ENCODE assay signal across 28 mouse cellular contexts in genomic region chr19:11464795-11465194, GRCm38 (mm10). TPM values are rescaled to one million over a fixed set of nuclear protein-coding genes. Genes with fewer than 3 reads are reported as not detected.
A peak's percentile ranks its signal among the peaks of the same experiment; 100 is the strongest.
DNase-seq lines count a peak whose midpoint lies in the region; ATAC-seq and TF ChIP-seq lines count a peak whose summit lies in the region.
"Not testable (repeated sequence)": the region's sequence is repeated elsewhere in the genome, so short reads cannot be mapped to it uniquely, and the experiment has no call there.
"Had no signal": no experiment of that assay in that cellular context is flagged by ENCODE, and none has a peak within 500 bp of the region (broad histone marks: within the 10 kb centered on the region; RNA-seq: fewer than 3 reads in every experiment).

No protein-coding gene starts in this region.

- not testable (repeated sequence) for H3K4me2 ChIP-seq in liver, postnatal 0 days (ENCODE audit: low read depth, low read length)

- H3K9me3 ChIP-seq in liver, postnatal 0 days (ENCODE audit: low read length): not testable (repeated sequence)

- not testable (repeated sequence) for TF ChIP-seq CTCF in liver, postnatal 0 days (IDR thresholded peaks at IDR 0.05; ENCODE audit: low read depth)

- not testable (repeated sequence) for H3K4me1 ChIP-seq in liver, postnatal 0 days (ENCODE audit: insufficient read depth)

- not testable (repeated sequence) for H3K27me3 ChIP-seq in liver, postnatal 0 days (ENCODE audit: insufficient read depth, low read length)

- WGBS in liver, postnatal 0 days (ENCODE audit: insufficient replicate concordance): 36% methylated on average over 1 of the region's 1 CpGs

- TF ChIP-seq EP300 in liver, postnatal 0 days (IDR thresholded peaks at IDR 0.05; ENCODE audit: low read depth): not testable (repeated sequence)

- H3K4me3 ChIP-seq in liver, postnatal 0 days (ENCODE audit: low read depth, low read length): not testable (repeated sequence)

- H3K36me3 ChIP-seq in liver, postnatal 0 days (replicated peaks; ENCODE audit: insufficient read depth, low read length): not testable (repeated sequence)

- peak; percentile 44 for ATAC-seq in activated CD4-positive, CD25-positive, alpha-beta regulatory T cell, adult 4 months
- peak; percentile 91 for ATAC-seq in common myeloid progenitor, adult 5-6 weeks (replicated peaks; ENCODE audit: low read depth, poor library complexity, severe bottlenecking)
- ATAC-seq in liver, postnatal 0 days: peak; percentile 51; the same call in 1 of the 2 replicates
- peak; percentile 94 for ATAC-seq in megakaryocyte progenitor cell, adult 5-6 weeks (replicated peaks; ENCODE audit: poor library complexity)
- peak; percentile 13; the same call in 1 of the 2 replicates for ATAC-seq in neutrophil, adult 5-6 weeks (ENCODE audit: extremely low read depth, insufficient number of reproducible peaks, low FRiP score, poor library complexity, severe bottlenecking)

- not testable (repeated sequence) for H3K9ac ChIP-seq in liver, postnatal 0 days (replicated peaks)

- H3K27ac ChIP-seq in liver, postnatal 0 days (ENCODE audit: low read depth): not testable (repeated sequence)

- peak; percentile 11 for DNase-seq in 416B (ENCODE audit: low read depth)
- DNase-seq in heart, adult 8-10 months (ENCODE audit: low spot score): peak; percentile 30
- DNase-seq in liver, postnatal 0 days: not testable (repeated sequence)
- DNase-seq in lung, postnatal 36 days: peak; percentile 37

RNA-seq across cellular contexts. Expression of gene Ms4a6c, which starts 4.4 kb away (rescaled TPM):
- 10 to 100 TPM; 12.5 to 13.3 TPM for polyA plus RNA-seq in activated CD4-positive, CD25-positive, alpha-beta regulatory T cell, adult 4 months (2017; shearing (Covaris generic))
- 108 and 113 TPM in 2 replicates for total RNA-seq in common myeloid progenitor, adult 5-6 weeks (2017)
- total RNA-seq in heart, adult 8-10 months (2022): 1 to 10 TPM; 3.7 to 4.7 (median 4.1) TPM
- polyA plus RNA-seq in liver, postnatal 0 days (2015; fragmentation: Nextera tagmentation; extraction: Ambion mirVana): 13.1 and 13.4 TPM in 2 replicates
- 181 and 238 TPM in 2 replicates for total RNA-seq in megakaryocyte progenitor cell, adult 5-6 weeks (2015)
- 142 and 174 TPM in 2 replicates for total RNA-seq in megakaryocyte progenitor cell, adult 5-6 weeks (2017)
- total RNA-seq in neutrophil, adult 5-6 weeks (2017): 34.3 and 38.1 TPM in 2 replicates
- total RNA-seq: MEL had no signal

RNA-seq across cellular contexts. Expression of gene Gm8369, which starts 20.9 kb away (rescaled TPM):
- polyA plus RNA-seq in activated CD4-positive, CD25-positive, alpha-beta regulatory T cell, adult 4 months (2017; shearing (Covaris generic)): 100 to 1,000 TPM; 497 to 564 TPM
- total RNA-seq in common myeloid progenitor, adult 5-6 weeks (2017): 1.7 and 2.1 TPM in 2 replicates
- total RNA-seq in heart, adult 8-10 months (2022): under 1 TPM in 2 of 4 experiments, not detected in 2; 0.40 to 0.57 TPM
- polyA plus RNA-seq in liver, postnatal 0 days (2015; fragmentation: Nextera tagmentation; extraction: Ambion mirVana): 1.6 and 2.1 TPM in 2 replicates
- 0.67 and 2.5 TPM in 2 replicates for total RNA-seq in megakaryocyte progenitor cell, adult 5-6 weeks (2015)
- total RNA-seq in megakaryocyte progenitor cell, adult 5-6 weeks (2017): 1.2 and 1.3 TPM in 2 replicates
- 335 and 348 TPM in 2 replicates for total RNA-seq in neutrophil, adult 5-6 weeks (2017)
- total RNA-seq: adrenal gland, adult 2 months; adrenal gland, postnatal 4 days; gastrocnemius, adult 18-20 months; heart, postnatal 4 days; hindbrain, postnatal 0 days; MEL had no signal
- polyA plus RNA-seq: adrenal gland, adult 2 months; brain, embryonic 14.5 days; embryonic facial prominence, embryonic 11.5 days; embryonic facial prominence, embryonic 14.5 days; forebrain, embryonic 10.5 days; forebrain, embryonic 13.5 days; forebrain, embryonic 16.5 days; heart, embryonic 10.5 days; heart, embryonic 13.5 days; heart, embryonic 16.5 days; hindbrain, embryonic 11.5 days; hindbrain, embryonic 14.5 days; hindbrain, postnatal 0 days; intestine, embryonic 14.5 days had no signal

RNA-seq across cellular contexts. Expression of gene Ms4a4b, which starts 21.4 kb away (rescaled TPM):
- 1,000 to 10,000 TPM; 2,094 to 2,461 TPM for polyA plus RNA-seq in activated CD4-positive, CD25-positive, alpha-beta regulatory T cell, adult 4 months (2017; shearing (Covaris generic))
- 3.1 and 10.3 TPM in 2 replicates for total RNA-seq in common myeloid progenitor, adult 5-6 weeks (2017)
- total RNA-seq in heart, adult 8-10 months (2022): under 1 TPM; 0.19 to 0.79 (median 0.37) TPM
- polyA plus RNA-seq in liver, postnatal 0 days (2015; fragmentation: Nextera tagmentation; extraction: Ambion mirVana): 1.8 and 2.3 TPM in 2 replicates
- 4.8 and 5.3 TPM in 2 replicates for total RNA-seq in megakaryocyte progenitor cell, adult 5-6 weeks (2015)
- total RNA-seq in megakaryocyte progenitor cell, adult 5-6 weeks (2017): 0.88 and 1.00 TPM in 2 replicates
- total RNA-seq in neutrophil, adult 5-6 weeks (2017): 44.8 and 59.4 TPM in 2 replicates
- total RNA-seq: gastrocnemius, adult 18-20 months; gastrocnemius, postnatal 10 days; gastrocnemius, postnatal 36 days; hindbrain, postnatal 0 days; MEL had no signal
- polyA plus RNA-seq: brain, embryonic 14.5 days; embryonic facial prominence, embryonic 11.5 days; forebrain, embryonic 10.5 days; forebrain, embryonic 13.5 days; forebrain, embryonic 16.5 days; heart, embryonic 10.5 days; heart, embryonic 13.5 days; hindbrain, embryonic 11.5 days; hindbrain, embryonic 14.5 days; hindbrain, postnatal 0 days had no signal

RNA-seq across cellular contexts. Expression of gene Ms4a6b, which starts 51.5 kb away (rescaled TPM):
- polyA plus RNA-seq in activated CD4-positive, CD25-positive, alpha-beta regulatory T cell, adult 4 months (2017; shearing (Covaris generic)): 1,000 to 10,000 TPM; 1,243 to 1,295 TPM
- 13.9 and 26.6 TPM in 2 replicates for total RNA-seq in common myeloid progenitor, adult 5-6 weeks (2017)
- 1 to 10 TPM; 2.4 to 5.9 (median 3.6) TPM for total RNA-seq in heart, adult 8-10 months (2022)
- 3.2 and 3.8 TPM in 2 replicates for polyA plus RNA-seq in liver, postnatal 0 days (2015; fragmentation: Nextera tagmentation; extraction: Ambion mirVana)
- total RNA-seq in megakaryocyte progenitor cell, adult 5-6 weeks (2015): 44.8 and 47.0 TPM in 2 replicates
- total RNA-seq in megakaryocyte progenitor cell, adult 5-6 weeks (2017): 19.8 and 24.4 TPM in 2 replicates
- total RNA-seq in neutrophil, adult 5-6 weeks (2017): 108 and 112 TPM in 2 replicates
- total RNA-seq: MEL had no signal

Comparison
In these comparisons a context has a peak if more than half of its experiments do, and no peak if none do; other contexts are left out.
1. ATAC-seq: peak in every context shown above with its lines; median percentile 94 in megakaryocyte progenitor cell, adult 5-6 weeks; 91 in common myeloid progenitor, adult 5-6 weeks; 51 in liver, postnatal 0 days; 44 in activated CD4-positive, CD25-positive, alpha-beta regulatory T cell, adult 4 months; 13 in neutrophil, adult 5-6 weeks.
2. RNA of gene Gm8369, which starts 20.9 kb away (total RNA-seq): 335 to 348 TPM in neutrophil, adult 5-6 weeks; 1.7 to 2.1 TPM in common myeloid progenitor, adult 5-6 weeks, 0.67 to 2.5 TPM in megakaryocyte progenitor cell, adult 5-6 weeks and 0.40 to 0.57 TPM in heart, adult 8-10 months; every median in the first group is over 10 times any median in the second.